Mouse (Mus musculus) midbrain, postnatal 0 days (tissue): ENCODE data around the gene Ccdc32. TPM values are rescaled to one million over a fixed set of nuclear protein-coding genes. Genes with fewer than 3 reads are reported as not detected.

ENCODE experiments used
- ATAC-seq: fragments of 200-750 bp; cut with Nextera tagmentation; 2 replicates; pipeline ENCODE4 v1.8.0; 2017; ENCODE audit warnings: moderate number of reproducible peaks, mild to moderate bottlenecking, moderate TSS enrichment, moderate library complexity; ENCODE audit not compliant: low FRiP score
- DNase-seq: peaks from one replicate; pipeline ENCODE4 v3.0.0-alpha.2; 2015; ENCODE audit warnings: low spot score
- H3K27ac ChIP-seq: fragments of 300-500 bp; sonication (generic); 2 replicates; pipeline ENCODE4 v1.5.1; 2014; ENCODE audit warnings: low read depth, mild to moderate bottlenecking, low read length, mixed read lengths
- H3K27me3 ChIP-seq: fragments of 300-500 bp; sonication (generic); 2 replicates; pipeline ENCODE4 v1.6.1; 2014; ENCODE audit warnings: low read length, control low read depth, mixed read lengths; ENCODE audit not compliant: insufficient read depth
- H3K36me3 ChIP-seq: fragments of 300-500 bp; sonication (generic); 2 replicates; pipeline ENCODE4 v1.6.1; 2014; ENCODE audit warnings: low read length, control low read depth, mixed read lengths; ENCODE audit not compliant: insufficient read depth
- H3K4me1 ChIP-seq: fragments of 300-500 bp; sonication (generic); 2 replicates; pipeline ENCODE4 v1.6.1; 2014; ENCODE audit warnings: mild to moderate bottlenecking, control low read depth, antibody characterized with exemption, low read length, mixed read lengths; ENCODE audit not compliant: insufficient read depth
- H3K4me2 ChIP-seq: fragments of 300-500 bp; sonication (generic); 2 replicates; pipeline ENCODE4 v1.6.1; 2014; ENCODE audit warnings: low read depth, mild to moderate bottlenecking, low read length, mixed read lengths; ENCODE audit not compliant: poor library complexity, severe bottlenecking
- H3K4me3 ChIP-seq: fragments of 300-500 bp; sonication (generic); 2 replicates; pipeline ENCODE4 v1.5.1; 2014; ENCODE audit warnings: low read depth, mild to moderate bottlenecking, low read length, moderate library complexity
- H3K9ac ChIP-seq: fragments of 300-500 bp; sonication (generic); replicated peaks from 2 replicates; pipeline ENCODE4 v1.6.1; 2014; ENCODE audit warnings: mild to moderate bottlenecking, low read length, moderate library complexity, mixed read lengths; ENCODE audit not compliant: poor library complexity, severe bottlenecking
- H3K9me3 ChIP-seq: fragments of 300-500 bp; sonication (generic); 2 replicates; pipeline ENCODE4 v1.6.1; 2016; ENCODE audit warnings: low read length, control low read depth
- CTCF ChIP-seq: IDR thresholded peaks from 2 replicates; pipeline ENCODE4 v1.5.1; 2016; ENCODE audit warnings: antibody characterized with exemption, mild to moderate bottlenecking
- WGBS: fragments of 180-500 bp; shearing (Covaris S2); extraction: QIAGEN DNeasy Blood & Tissue Kit; methylation state at CpG from one replicate; pipeline ENCODE4 v1.1.7; 2014; 5-methylcytosine and 5-hydroxymethylcytosine counted together
- polyA plus RNA-seq: library from polyadenylated mRNA; unstranded; fragments of >200 nt; fragmentation: Nextera tagmentation; extraction: Ambion mirVana; gene quantifications from 2 replicates; pipeline ENCODE4 v1.2.1, GENCODE M21; 2015
- total RNA-seq: library from RNA; depleted of rRNA; stranded (reverse); fragments of >200 nt; gene quantifications from 2 replicates; pipeline ENCODE4 v1.2.3, GENCODE M21; 2014; rRNA removed

The Ccdc32 gene
- 26.5 and 44.7 TPM in 2 replicates for total RNA-seq
- polyA plus RNA-seq = 49.4 and 51.8 TPM in 2 replicates

DNA sequence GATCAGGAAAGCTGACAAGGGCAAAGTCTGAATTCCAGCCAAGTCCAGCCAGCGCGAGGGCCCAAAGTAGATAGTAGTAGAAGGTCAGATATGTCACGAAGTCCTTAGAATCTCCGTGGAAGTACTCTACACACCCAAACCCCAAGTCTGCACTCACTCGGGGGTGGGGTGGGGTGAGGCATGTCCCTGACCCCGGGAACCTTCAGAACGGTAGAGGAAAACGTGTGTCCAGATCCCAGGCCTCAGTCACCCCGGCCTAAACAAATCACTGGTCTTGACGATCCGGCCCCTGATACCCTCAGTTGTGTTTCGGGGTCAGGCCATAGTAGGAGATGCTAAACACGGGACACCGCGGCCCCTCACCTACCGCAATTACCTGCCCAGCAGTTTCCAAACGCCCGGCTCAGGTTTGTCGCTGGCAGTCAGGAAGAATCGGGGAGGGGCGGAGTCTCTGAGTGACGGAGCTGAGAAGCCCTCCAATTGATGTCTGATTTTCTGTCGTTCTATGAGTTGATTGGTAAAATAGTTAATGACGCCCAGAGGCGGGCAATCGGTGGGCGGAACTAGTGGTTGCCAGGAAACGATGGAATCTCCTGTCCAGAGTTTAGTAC lies at the start of gene Ccdc32:
Ccdc32 (minus strand) TSS at position 453 of the 611 bp plus-strand sequence.
- Histone ChIP-seq H3K4me3 (peak within 1 kb of the TSS; percentile 67), H3K4me2 (peak within 1 kb of the TSS; percentile 80), H3K36me3 (no peaks in the 10 kb centered on the region), H3K27ac (0 out of 2 replicates have a peak within 1 kb of the TSS, but pooled peaks have one; percentile 4), H3K4me1 (peaks cover 6% of the 10 kb centered on the region; the same call in 1 of the 2 replicates), H3K27me3 (no peaks in the 10 kb centered on the region), H3K9me3 (no peaks in the 10 kb centered on the region), H3K9ac (peak within 1 kb of the TSS; percentile 74)
- ATAC-seq (peak; percentile 97), DNase-seq (peak; percentile 97)
- no peak for TF ChIP-seq CTCF
- under 1% methylated on average over 28 of the region's 28 CpGs for WGBS

DNA sequence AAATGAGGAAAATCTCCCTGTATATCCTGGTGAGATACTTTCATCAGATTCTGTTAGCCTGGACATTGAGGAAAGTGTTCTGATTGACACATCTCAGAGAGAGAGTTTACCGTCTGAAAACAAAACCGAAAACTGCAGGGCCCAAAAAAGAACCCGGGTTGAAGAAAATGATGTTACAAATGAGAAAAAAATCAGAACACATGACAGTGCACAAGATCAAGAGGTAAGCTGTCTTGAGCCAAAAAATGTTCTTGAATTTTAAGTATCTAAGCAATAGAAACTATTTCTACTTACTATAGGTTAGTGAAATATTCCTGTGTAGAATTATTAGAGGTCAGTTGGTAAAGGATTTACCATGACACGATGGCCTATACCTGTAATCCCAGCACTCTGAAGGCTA lies 43.2 kb upstream of the Ccdc32 start:
- WGBS = 90% methylated on average over 4 of the region's 4 CpGs
- Histone ChIP-seq H3K9ac (no peak overlapping the region), H3K9me3 (no peaks in the 10 kb centered on the region), H3K27ac (no peak overlapping the region), H3K4me1 (no peaks in the 10 kb centered on the region), H3K27me3 (no peaks in the 10 kb centered on the region), H3K4me3 (no peak overlapping the region), H3K36me3 (no peaks in the 10 kb centered on the region), H3K4me2 (no peak overlapping the region)
- ATAC-seq (no peak), DNase-seq (no peak)
- no peak for TF ChIP-seq CTCF

DNA sequence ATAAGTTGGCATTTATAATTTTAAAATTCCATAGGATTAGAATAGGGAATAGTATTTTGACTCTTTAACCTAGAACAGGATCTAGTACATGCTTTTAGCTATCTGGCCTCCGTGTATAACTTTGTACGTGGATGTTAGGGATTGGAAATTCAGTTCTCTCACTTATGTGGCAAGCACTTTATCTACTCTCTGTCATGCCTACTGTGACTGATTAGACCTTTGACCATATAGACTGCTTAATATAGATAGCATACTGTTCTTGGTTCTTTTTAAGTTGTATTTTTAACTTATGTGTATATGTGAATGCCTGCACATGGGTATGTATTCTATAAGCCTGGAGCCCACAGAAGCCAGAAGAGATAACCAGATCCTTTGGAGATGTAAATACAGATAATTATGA lies 30.9 kb upstream of the Ccdc32 start:
- over 99% methylated on average over 2 of the region's 2 CpGs for WGBS
- Histone ChIP-seq H3K36me3 (no peaks in the 10 kb centered on the region), H3K9ac (no peak overlapping the region), H3K4me3 (no peak overlapping the region), H3K27ac (no peak overlapping the region), H3K27me3 (no peaks in the 10 kb centered on the region), H3K4me1 (no peaks in the 10 kb centered on the region), H3K4me2 (no peak overlapping the region), H3K9me3 (no peaks in the 10 kb centered on the region)
- DNase-seq = no peak
- no peak for TF ChIP-seq CTCF
- no peak for ATAC-seq

GRCm38 (mm10) chr2:119050132-119050650 lies 21.0 kb upstream of the Ccdc32 start:
- no peaks in the 10 kb centered on the region for H3K27me3 ChIP-seq
- no peaks in the 10 kb centered on the region for H3K4me1 ChIP-seq

GRCm38 (mm10) chr2:119047849-119048248 lies 18.7 kb upstream of the Ccdc32 start:
- ATAC-seq (no peak), DNase-seq (no peak)
- Histone ChIP-seq H3K9ac (no peak overlapping the region), H3K27me3 (no peaks in the 10 kb centered on the region), H3K4me2 (peak overlapping the region; percentile 77), H3K9me3 (no peaks in the 10 kb centered on the region), H3K4me3 (peak overlapping the region; percentile 88), H3K36me3 (no peaks in the 10 kb centered on the region), H3K4me1 (no peaks in the 10 kb centered on the region), H3K27ac (no peak overlapping the region)
- 23% methylated on average over 4 of the region's 4 CpGs for WGBS
- TF ChIP-seq CTCF = no peak

More at GRCm38 (mm10) chr2:119050132-119050650, 21.0 kb upstream of the Ccdc32 start:
- H3K4me2 ChIP-seq = no peak overlapping the region
- DNase-seq = no peak
- no peaks in the 10 kb centered on the region for H3K9me3 ChIP-seq
- H3K27ac ChIP-seq = no peak overlapping the region
- no peak overlapping the region for H3K4me3 ChIP-seq
- TF ChIP-seq CTCF = no peak
- H3K9ac ChIP-seq = no peak overlapping the region
- no peak for ATAC-seq
- WGBS = 92% methylated on average over 4 of the region's 4 CpGs
- H3K36me3 ChIP-seq = no peaks in the 10 kb centered on the region
